Mouse (Mus musculus) stomach, embryonic 16.5 days (tissue): ENCODE measurements around the gene Usp20. TPM values are rescaled to one million over a fixed set of nuclear protein-coding genes. Genes with fewer than 3 reads are reported as not detected.

ENCODE experiments used
- ATAC-seq: fragments of 200-750 bp; cut with Nextera tagmentation; 2 replicates; pipeline ENCODE4 v1.8.0; 2017; ENCODE audit warnings: moderate number of reproducible peaks, moderate TSS enrichment; ENCODE audit not compliant: insufficient read depth, low FRiP score
- H3K27ac ChIP-seq: fragments of 300-500 bp; sonication (generic); 2 replicates; pipeline ENCODE4 v1.5.1; 2014; ENCODE audit warnings: low read length
- H3K27me3 ChIP-seq: fragments of 300-500 bp; sonication (generic); 2 replicates; pipeline ENCODE4 v1.6.1; 2014; ENCODE audit warnings: low read length, control low read depth, mixed read lengths; ENCODE audit not compliant: control insufficient read depth, insufficient read depth
- H3K36me3 ChIP-seq: fragments of 300-500 bp; sonication (generic); 2 replicates; pipeline ENCODE4 v1.6.1; 2014; ENCODE audit warnings: low read length; ENCODE audit not compliant: control insufficient read depth, insufficient read depth
- H3K4me1 ChIP-seq: fragments of 300-500 bp; sonication (generic); 2 replicates; pipeline ENCODE4 v1.6.1; 2014; ENCODE audit warnings: low read length, control low read depth, mixed read lengths; ENCODE audit not compliant: control insufficient read depth, insufficient read depth
- H3K4me2 ChIP-seq: fragments of 300-500 bp; sonication (generic); 2 replicates; pipeline ENCODE4 v1.6.1; 2014; ENCODE audit warnings: low read depth, low read length, mixed read lengths
- H3K4me3 ChIP-seq: fragments of 300-500 bp; sonication (generic); replicated peaks from 2 replicates; pipeline ENCODE4 v1.5.1; 2014; ENCODE audit warnings: mild to moderate bottlenecking, low read length
- H3K9ac ChIP-seq: fragments of 300-500 bp; sonication (generic); 2 replicates; pipeline ENCODE4 v1.6.1; 2014; ENCODE audit warnings: low read length
- H3K9me3 ChIP-seq: fragments of 300-500 bp; sonication (generic); replicated peaks from 2 replicates; pipeline ENCODE4 v1.6.1; 2016; ENCODE audit warnings: low read length, control low read depth; ENCODE audit not compliant: control insufficient read depth
- WGBS: fragments of 180-500 bp; shearing (Covaris S2); extraction: QIAGEN DNeasy Blood & Tissue Kit; methylation state at CpG from one replicate; pipeline ENCODE4 v1.1.7; 2014; 5-methylcytosine and 5-hydroxymethylcytosine counted together
- polyA plus RNA-seq: library from polyadenylated mRNA; unstranded; fragments of >200 nt; fragmentation: Nextera tagmentation; extraction: Ambion mirVana; gene quantifications from 2 replicates; pipeline ENCODE4 v1.2.1, GENCODE M21; 2015

Gene Usp20
- polyA plus RNA-seq, 1 experiment from 2014 or later: 22.0 TPM

- Histone ChIP-seq H3K36me3 (peaks cover 17% of the 10 kb centered on the region), H3K27ac (no peak overlapping the region)
- WGBS: 83% methylated on average over 28 of the region's 28 CpGs
These were observed 79.0 kb downstream of the Usp20 start for GRCm38 (mm10) chr2:31060787-31061730.

GRCm38 (mm10) chr2:31061868-31062628 lies 80.0 kb downstream of the Usp20 start:
- Histone ChIP-seq H3K4me1 (no peaks in the 10 kb centered on the region), H3K4me2 (no peak overlapping the region), H3K27ac (no peak overlapping the region), H3K36me3 (peaks cover 8% of the 10 kb centered on the region), H3K9me3 (no peaks in the 10 kb centered on the region), H3K9ac (no peak overlapping the region), H3K27me3 (no peaks in the 10 kb centered on the region), H3K4me3 (no peak overlapping the region)
- no peak for ATAC-seq
- WGBS: 86% methylated on average over 10 of the region's 10 CpGs

More at GRCm38 (mm10) chr2:31060787-31061730, 79.0 kb downstream of the Usp20 start:
- ATAC-seq: no peak
- Histone ChIP-seq H3K9ac (no peak overlapping the region), H3K4me1 (no peaks in the 10 kb centered on the region), H3K27me3 (no peaks in the 10 kb centered on the region), H3K4me3 (no peak overlapping the region), H3K4me2 (no peak overlapping the region), H3K9me3 (peaks cover 2% of the 10 kb centered on the region; the same call in 1 of the 2 replicates)

- Histone ChIP-seq H3K4me1 (no peaks in the 10 kb centered on the region), H3K36me3 (no peaks in the 10 kb centered on the region; the same call in 1 of the 2 replicates), H3K27me3 (no peaks in the 10 kb centered on the region), H3K9me3 (no peaks in the 10 kb centered on the region), H3K4me2 (no peak overlapping the region), H3K9ac (no peak overlapping the region), H3K27ac (no peak overlapping the region), H3K4me3 (no peak overlapping the region)
- WGBS: 81% methylated on average over 11 of the region's 11 CpGs
- no peak for ATAC-seq
These were observed 84.1 kb downstream of the Usp20 start for GRCm38 (mm10) chr2:31066019-31066789.

- WGBS: 89% methylated on average over 13 of the region's 13 CpGs
- Histone ChIP-seq H3K9ac (no peak overlapping the region), H3K36me3 (peaks cover 2% of the 10 kb centered on the region; the same call in 1 of the 2 replicates), H3K9me3 (no peaks in the 10 kb centered on the region), H3K27me3 (no peaks in the 10 kb centered on the region), H3K4me2 (no peak overlapping the region), H3K4me1 (no peaks in the 10 kb centered on the region), H3K27ac (no peak overlapping the region), H3K4me3 (no peak overlapping the region)
- no peak for ATAC-seq
These were observed 85.0 kb downstream of the Usp20 start for GRCm38 (mm10) chr2:31067059-31067595.

GRCm38 (mm10) chr2:31067696-31068245 lies 85.7 kb downstream of the Usp20 start:
- no peak for ATAC-seq
- Histone ChIP-seq H3K9ac (no peak overlapping the region), H3K4me2 (no peak overlapping the region), H3K27me3 (no peaks in the 10 kb centered on the region), H3K9me3 (no peaks in the 10 kb centered on the region), H3K4me3 (no peak overlapping the region), H3K36me3 (peaks cover 8% of the 10 kb centered on the region), H3K27ac (no peak overlapping the region), H3K4me1 (no peaks in the 10 kb centered on the region)
- 64% methylated on average over 7 of the region's 7 CpGs for WGBS

GRCm38 (mm10) chr2:31068246-31069113 lies 86.4 kb downstream of the Usp20 start:
- Histone ChIP-seq H3K4me3 (no peak overlapping the region), H3K9ac (no peak overlapping the region), H3K4me1 (no peaks in the 10 kb centered on the region), H3K4me2 (no peak overlapping the region), H3K36me3 (peaks cover 8% of the 10 kb centered on the region), H3K27me3 (no peaks in the 10 kb centered on the region), H3K27ac (peak overlapping the region; percentile 18; the same call in 1 of the 2 replicates), H3K9me3 (no peaks in the 10 kb centered on the region)
- WGBS: 58% methylated on average over 13 of the region's 13 CpGs
- no peak for ATAC-seq

- H3K27me3 ChIP-seq: no peaks in the 10 kb centered on the region
- no peak for ATAC-seq
- peaks cover 8% of the 10 kb centered on the region for H3K36me3 ChIP-seq
- H3K9ac ChIP-seq: no peak overlapping the region
- no peak overlapping the region for H3K27ac ChIP-seq
- no peaks in the 10 kb centered on the region for H3K4me1 ChIP-seq
- no peak overlapping the region for H3K4me2 ChIP-seq
- no peaks in the 10 kb centered on the region for H3K9me3 ChIP-seq
- H3K4me3 ChIP-seq: no peak overlapping the region
- WGBS: 88% methylated on average over 4 of the region's 4 CpGs
These were observed 87.0 kb downstream of the Usp20 start for GRCm38 (mm10) chr2:31069114-31069445.

GRCm38 (mm10) chr2:31069506-31069905 lies 87.4 kb downstream of the Usp20 start:
- Histone ChIP-seq H3K27me3 (no peaks in the 10 kb centered on the region), H3K27ac (no peak overlapping the region), H3K4me1 (no peaks in the 10 kb centered on the region), H3K9ac (no peak overlapping the region), H3K4me3 (no peak overlapping the region), H3K36me3 (peaks cover 8% of the 10 kb centered on the region), H3K4me2 (no peak overlapping the region), H3K9me3 (no peaks in the 10 kb centered on the region)
- WGBS: 90% methylated on average over 7 of the region's 7 CpGs
- ATAC-seq: no peak
